Mouse (Mus musculus): ENCODE data around the gene Rab40c. TPM values are rescaled to one million over a fixed set of nuclear protein-coding genes. Genes with fewer than 3 reads are reported as not detected.

The Rab40c gene
- polyA plus RNA-seq, 1 experiment from 2014 or later = 11.0 TPM

DNA sequence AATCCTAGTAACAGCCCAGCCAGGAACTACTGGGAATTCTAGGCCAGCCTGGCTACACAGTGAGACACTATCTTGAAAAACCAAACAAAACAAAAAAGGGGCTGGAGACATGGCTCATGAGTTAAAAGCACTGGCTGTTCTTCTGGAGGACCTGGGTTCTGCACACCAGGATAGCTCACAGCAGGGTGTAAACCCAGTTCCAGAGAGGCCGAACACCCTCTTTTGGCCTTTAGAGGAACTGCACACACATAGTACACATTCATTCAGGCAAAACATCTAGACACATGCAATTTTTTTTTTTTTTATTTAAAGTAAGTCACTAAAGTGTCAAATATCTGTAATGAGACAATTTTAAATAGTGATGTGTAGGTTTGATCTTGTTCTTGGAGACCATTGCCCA is 19.3 kb downstream of the Rab40c start:
- Histone ChIP-seq H3K36me3 (ENCODE audit: control insufficient read depth, insufficient read depth, low read length) (no peaks in the 10 kb centered on the region; the same call in 1 of the 2 replicates), H3K27ac (ENCODE audit: low read depth, low read length) (no peak overlapping the region), H3K9ac (ENCODE audit: low read depth, low read length) (no peak overlapping the region), H3K9me3 (replicated peaks; ENCODE audit: control insufficient read depth, low read length) (no peaks in the 10 kb centered on the region), H3K4me1 (ENCODE audit: control insufficient read depth, insufficient read depth, low read length) (0 out of 2 replicates have a peak, but pooled peaks cover 5% of the 10 kb centered on the region), H3K27me3 (ENCODE audit: control insufficient read depth, insufficient read depth, low read length) (no peaks in the 10 kb centered on the region), H3K4me3 (ENCODE audit: low read depth, low read length) (no peak overlapping the region), H3K4me2 (no peak overlapping the region)
- WGBS (ENCODE audit: insufficient replicate concordance) = 86% methylated on average over 1 of the region's 1 CpGs
- ATAC-seq (replicated peaks; ENCODE audit: insufficient number of reproducible peaks, low FRiP score, low TSS enrichment) = no peak

DNA sequence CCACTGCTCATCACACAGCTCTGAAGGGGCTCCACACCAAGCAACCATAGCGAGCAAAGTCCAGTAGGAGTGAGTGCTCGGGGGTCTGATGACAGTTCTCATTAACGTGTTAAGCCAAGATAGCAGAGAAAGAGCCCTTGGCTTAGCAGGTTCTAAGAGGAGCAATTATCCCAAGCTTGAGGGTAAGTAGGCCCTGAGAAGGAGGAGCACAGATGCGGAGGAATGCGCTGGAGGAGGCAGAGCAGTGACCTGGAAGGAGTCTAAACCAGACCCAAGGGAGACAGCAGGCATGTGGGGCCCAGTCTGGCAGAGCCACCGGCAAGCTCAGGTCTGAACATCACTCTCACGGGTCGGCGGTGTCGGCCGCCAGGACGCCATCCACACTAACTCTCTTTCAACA is 23.6 kb downstream of the Rab40c start:
- Histone ChIP-seq H3K27me3 (ENCODE audit: control insufficient read depth, insufficient read depth, low read length) (no peaks in the 10 kb centered on the region), H3K36me3 (ENCODE audit: control insufficient read depth, insufficient read depth, low read length) (no peaks in the 10 kb centered on the region; the same call in 1 of the 2 replicates), H3K27ac (ENCODE audit: low read depth, low read length) (no peak overlapping the region), H3K4me1 (ENCODE audit: control insufficient read depth, insufficient read depth, low read length) (0 out of 2 replicates have a peak, but pooled peaks cover 5% of the 10 kb centered on the region), H3K9me3 (replicated peaks; ENCODE audit: control insufficient read depth, low read length) (no peaks in the 10 kb centered on the region), H3K9ac (ENCODE audit: low read depth, low read length) (no peak overlapping the region), H3K4me2 (no peak overlapping the region), H3K4me3 (ENCODE audit: low read depth, low read length) (no peak overlapping the region)
- WGBS (ENCODE audit: insufficient replicate concordance) = 63% methylated on average over 12 of the region's 12 CpGs
- ATAC-seq (replicated peaks; ENCODE audit: insufficient number of reproducible peaks, low FRiP score, low TSS enrichment) = no peak

DNA sequence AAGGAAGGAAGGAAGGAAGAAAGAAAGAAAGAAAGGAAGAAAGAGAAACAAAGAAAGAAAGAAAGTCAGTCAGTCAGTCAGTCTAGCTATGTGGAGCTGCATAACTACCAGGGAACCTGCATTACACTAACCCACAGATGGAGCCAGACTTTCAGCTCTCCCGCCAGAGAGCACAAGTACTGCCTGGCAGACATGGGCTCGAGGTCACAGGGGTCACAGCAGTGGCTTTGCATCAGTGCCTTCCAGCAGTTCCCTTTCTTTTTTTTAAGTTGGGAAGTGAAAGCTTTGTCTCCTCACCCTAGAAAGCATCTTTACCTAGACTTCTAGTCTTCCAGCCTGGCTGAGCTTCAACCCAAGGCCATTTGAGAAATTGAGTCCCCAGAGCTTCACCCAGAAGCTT is 24.1 kb downstream of the Rab40c start:
- H3K9ac ChIP-seq (ENCODE audit: low read depth, low read length) = no peak overlapping the region
- no peaks in the 10 kb centered on the region; the same call in 1 of the 2 replicates for H3K36me3 ChIP-seq (ENCODE audit: control insufficient read depth, insufficient read depth, low read length)
- WGBS (ENCODE audit: insufficient replicate concordance) = 24% methylated on average over 2 of the region's 2 CpGs
- no peak for ATAC-seq (replicated peaks; ENCODE audit: insufficient number of reproducible peaks, low FRiP score, low TSS enrichment)
- H3K9me3 ChIP-seq (replicated peaks; ENCODE audit: control insufficient read depth, low read length) = no peaks in the 10 kb centered on the region
- no peak overlapping the region for H3K27ac ChIP-seq (ENCODE audit: low read depth, low read length)
- no peak overlapping the region for H3K4me2 ChIP-seq
- no peak overlapping the region for H3K4me3 ChIP-seq (ENCODE audit: low read depth, low read length)
- H3K4me1 ChIP-seq (ENCODE audit: control insufficient read depth, insufficient read depth, low read length) = 0 out of 2 replicates have a peak, but pooled peaks cover 5% of the 10 kb centered on the region
- H3K27me3 ChIP-seq (ENCODE audit: control insufficient read depth, insufficient read depth, low read length) = no peaks in the 10 kb centered on the region

DNA sequence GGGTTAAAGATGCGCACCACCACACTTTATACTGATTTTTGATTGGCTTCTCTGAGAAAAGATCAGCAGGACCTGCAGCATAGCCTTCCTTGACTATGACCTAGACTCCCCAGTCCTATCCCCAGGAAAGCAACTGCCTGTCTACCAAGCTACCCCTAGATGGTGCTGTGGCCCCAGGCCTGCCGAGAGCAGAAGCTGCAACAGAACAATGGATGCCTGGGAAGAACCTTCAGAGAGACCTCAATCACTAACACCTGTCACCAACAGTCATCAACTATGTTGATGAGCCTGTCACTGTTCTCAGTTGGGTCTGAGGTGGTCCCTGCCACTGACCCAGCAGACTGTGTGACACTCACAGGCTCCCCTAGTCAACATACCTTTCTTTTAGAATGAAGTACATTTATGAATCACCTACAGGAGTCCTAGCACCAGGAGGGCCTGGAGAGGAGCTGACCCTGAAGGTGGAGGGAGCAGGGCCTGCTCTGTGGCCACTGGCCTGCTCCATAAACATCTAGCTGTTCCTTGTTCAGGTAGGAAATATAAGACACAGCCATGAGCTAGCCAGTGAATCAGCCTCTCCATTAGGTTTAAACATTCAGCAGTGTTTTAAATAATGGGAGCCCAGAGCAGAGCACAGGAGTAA is 25.4 kb downstream of the Rab40c start:
- Histone ChIP-seq H3K9me3 (replicated peaks; ENCODE audit: control insufficient read depth, low read length) (no peaks in the 10 kb centered on the region), H3K4me1 (ENCODE audit: control insufficient read depth, insufficient read depth, low read length) (0 out of 2 replicates have a peak, but pooled peaks cover 5% of the 10 kb centered on the region), H3K4me2 (no peak overlapping the region), H3K36me3 (ENCODE audit: control insufficient read depth, insufficient read depth, low read length) (no peaks in the 10 kb centered on the region), H3K4me3 (ENCODE audit: low read depth, low read length) (no peak overlapping the region), H3K9ac (ENCODE audit: low read depth, low read length) (no peak overlapping the region), H3K27me3 (ENCODE audit: control insufficient read depth, insufficient read depth, low read length) (no peaks in the 10 kb centered on the region), H3K27ac (ENCODE audit: low read depth, low read length) (no peak overlapping the region)
- no peak for ATAC-seq (replicated peaks; ENCODE audit: insufficient number of reproducible peaks, low FRiP score, low TSS enrichment)
- 21% methylated on average over 2 of the region's 2 CpGs for WGBS (ENCODE audit: insufficient replicate concordance)

DNA sequence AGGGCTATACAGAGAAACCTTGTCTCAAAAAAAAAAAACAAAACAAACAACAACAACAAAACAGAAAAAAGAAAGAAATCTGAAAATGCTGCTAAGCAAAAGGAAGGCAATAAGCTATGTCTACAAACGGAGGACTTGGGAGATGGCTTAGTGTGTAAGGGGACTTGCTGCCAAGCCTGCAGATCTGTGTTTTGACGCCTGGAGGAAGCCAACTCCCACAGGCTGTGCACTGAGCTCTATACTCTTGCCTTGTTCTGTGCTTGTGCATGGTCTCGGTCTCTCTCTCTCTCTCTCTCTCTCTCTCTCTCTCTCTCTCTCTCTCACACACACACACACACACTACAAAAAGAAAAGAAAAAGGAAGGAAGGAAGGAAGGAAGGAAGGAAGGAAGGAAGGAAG is 30.7 kb downstream of the Rab40c start:
- peaks cover 3% of the 10 kb centered on the region; the same call in 1 of the 2 replicates for H3K36me3 ChIP-seq (ENCODE audit: control insufficient read depth, insufficient read depth, low read length)
- no peak overlapping the region for H3K9ac ChIP-seq (ENCODE audit: low read depth, low read length)
- 77% methylated on average over 3 of the region's 3 CpGs for WGBS (ENCODE audit: insufficient replicate concordance)
- H3K9me3 ChIP-seq (replicated peaks; ENCODE audit: control insufficient read depth, low read length) = no peaks in the 10 kb centered on the region
- no peaks in the 10 kb centered on the region for H3K4me1 ChIP-seq (ENCODE audit: control insufficient read depth, insufficient read depth, low read length)
- no peak overlapping the region for H3K27ac ChIP-seq (ENCODE audit: low read depth, low read length)
- H3K27me3 ChIP-seq (ENCODE audit: control insufficient read depth, insufficient read depth, low read length) = no peaks in the 10 kb centered on the region
- no peak overlapping the region for H3K4me3 ChIP-seq (ENCODE audit: low read depth, low read length)
- ATAC-seq (replicated peaks; ENCODE audit: insufficient number of reproducible peaks, low FRiP score, low TSS enrichment) = no peak
- H3K4me2 ChIP-seq = no peak overlapping the region

DNA sequence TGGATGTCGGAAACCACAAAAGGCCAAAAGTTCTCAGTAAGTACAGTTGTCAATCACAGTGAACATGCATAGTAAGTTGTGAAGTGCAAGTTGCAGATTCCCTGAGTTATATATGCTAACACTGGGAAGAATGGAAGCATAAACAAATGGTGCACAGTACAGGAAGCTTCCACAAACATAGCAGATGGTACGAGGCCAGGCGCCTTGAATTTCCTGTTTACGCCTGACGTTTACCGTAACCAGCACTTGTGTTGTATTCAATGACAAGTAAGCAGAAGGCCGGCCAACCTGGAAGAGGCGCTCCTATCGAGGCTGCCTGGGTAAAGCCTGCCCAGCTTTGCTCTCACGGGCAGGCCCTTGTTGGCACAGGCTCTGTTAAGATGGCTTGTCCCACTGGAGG is 32.1 kb downstream of the Rab40c start:
- no peaks in the 10 kb centered on the region for H3K27me3 ChIP-seq (ENCODE audit: control insufficient read depth, insufficient read depth, low read length)
- peaks cover 7% of the 10 kb centered on the region; the same call in 1 of the 2 replicates for H3K36me3 ChIP-seq (ENCODE audit: control insufficient read depth, insufficient read depth, low read length)
- no peak overlapping the region for H3K4me3 ChIP-seq (ENCODE audit: low read depth, low read length)
- H3K9me3 ChIP-seq (replicated peaks; ENCODE audit: control insufficient read depth, low read length) = no peaks in the 10 kb centered on the region
- no peak for ATAC-seq (replicated peaks; ENCODE audit: insufficient number of reproducible peaks, low FRiP score, low TSS enrichment)
- no peak overlapping the region for H3K9ac ChIP-seq (ENCODE audit: low read depth, low read length)
- H3K4me1 ChIP-seq (ENCODE audit: control insufficient read depth, insufficient read depth, low read length) = no peaks in the 10 kb centered on the region
- H3K4me2 ChIP-seq = no peak overlapping the region
- WGBS (ENCODE audit: insufficient replicate concordance) = 81% methylated on average over 10 of the region's 10 CpGs
- no peak overlapping the region for H3K27ac ChIP-seq (ENCODE audit: low read depth, low read length)

DNA sequence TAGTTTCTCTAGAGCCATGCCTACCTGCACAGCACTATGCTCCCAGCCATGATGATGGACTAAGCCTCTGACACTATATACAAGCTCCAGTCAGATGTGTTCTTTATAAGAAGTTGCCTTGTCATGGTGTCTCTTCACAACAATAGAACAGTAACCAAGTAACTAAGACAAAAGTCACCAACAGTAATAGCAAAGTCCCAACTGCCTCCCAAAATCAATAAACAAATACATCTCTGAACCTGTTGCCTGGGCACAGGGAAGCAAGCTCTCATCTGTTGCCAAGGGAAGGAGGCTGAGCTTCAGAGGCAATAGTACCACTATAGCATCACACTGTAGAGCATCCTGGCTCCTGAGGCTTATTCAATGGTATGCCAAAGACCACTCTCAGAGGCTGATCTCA is 32.7 kb downstream of the Rab40c start:
- H3K27ac ChIP-seq (ENCODE audit: low read depth, low read length) = no peak overlapping the region
- no peak for ATAC-seq (replicated peaks; ENCODE audit: insufficient number of reproducible peaks, low FRiP score, low TSS enrichment)
- peaks cover 7% of the 10 kb centered on the region; the same call in 1 of the 2 replicates for H3K36me3 ChIP-seq (ENCODE audit: control insufficient read depth, insufficient read depth, low read length)

DNA sequence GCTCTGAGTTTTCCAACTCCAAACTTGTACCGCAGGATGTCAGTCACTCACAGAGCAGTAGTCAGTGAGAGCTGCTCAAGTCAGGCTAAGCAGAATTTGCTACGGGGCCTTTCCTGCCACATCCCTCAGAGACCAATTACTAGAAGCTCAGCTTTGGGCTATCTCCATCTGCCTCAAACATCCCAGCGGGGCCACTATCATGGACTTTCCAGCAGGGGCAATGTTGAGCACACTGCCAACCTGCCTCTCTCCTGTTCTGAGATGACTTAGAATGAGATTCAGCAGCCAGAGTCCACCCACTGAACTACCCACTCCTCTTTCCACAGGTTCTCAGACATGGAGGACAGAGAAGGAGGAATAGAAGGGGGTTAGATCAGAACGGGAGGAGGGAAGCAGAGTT is 33.9 kb downstream of the Rab40c start:
- no peak overlapping the region for H3K4me2 ChIP-seq
- no peak for ATAC-seq (replicated peaks; ENCODE audit: insufficient number of reproducible peaks, low FRiP score, low TSS enrichment)
- peaks cover 10% of the 10 kb centered on the region; the same call in 1 of the 2 replicates for H3K36me3 ChIP-seq (ENCODE audit: control insufficient read depth, insufficient read depth, low read length)
- peaks cover 16% of the 10 kb centered on the region for H3K4me1 ChIP-seq (ENCODE audit: control insufficient read depth, insufficient read depth, low read length)
- no peak overlapping the region for H3K27ac ChIP-seq (ENCODE audit: low read depth, low read length)
- no peaks in the 10 kb centered on the region for H3K27me3 ChIP-seq (ENCODE audit: control insufficient read depth, insufficient read depth, low read length)
- no peak overlapping the region for H3K4me3 ChIP-seq (ENCODE audit: low read depth, low read length)
- 65% methylated on average over 4 of the region's 4 CpGs for WGBS (ENCODE audit: insufficient replicate concordance)
- H3K9me3 ChIP-seq (replicated peaks; ENCODE audit: control insufficient read depth, low read length) = no peaks in the 10 kb centered on the region
- no peak overlapping the region for H3K9ac ChIP-seq (ENCODE audit: low read depth, low read length)

More for the DNA sequence above, 32.7 kb downstream of the Rab40c start:
- H3K9ac ChIP-seq (ENCODE audit: low read depth, low read length) = no peak overlapping the region
- H3K4me1 ChIP-seq (ENCODE audit: control insufficient read depth, insufficient read depth, low read length) = peaks cover 5% of the 10 kb centered on the region
- H3K4me3 ChIP-seq (ENCODE audit: low read depth, low read length) = no peak overlapping the region
- no peaks in the 10 kb centered on the region for H3K27me3 ChIP-seq (ENCODE audit: control insufficient read depth, insufficient read depth, low read length)
- H3K4me2 ChIP-seq = no peak overlapping the region
- H3K9me3 ChIP-seq (replicated peaks; ENCODE audit: control insufficient read depth, low read length) = no peaks in the 10 kb centered on the region

DNA sequence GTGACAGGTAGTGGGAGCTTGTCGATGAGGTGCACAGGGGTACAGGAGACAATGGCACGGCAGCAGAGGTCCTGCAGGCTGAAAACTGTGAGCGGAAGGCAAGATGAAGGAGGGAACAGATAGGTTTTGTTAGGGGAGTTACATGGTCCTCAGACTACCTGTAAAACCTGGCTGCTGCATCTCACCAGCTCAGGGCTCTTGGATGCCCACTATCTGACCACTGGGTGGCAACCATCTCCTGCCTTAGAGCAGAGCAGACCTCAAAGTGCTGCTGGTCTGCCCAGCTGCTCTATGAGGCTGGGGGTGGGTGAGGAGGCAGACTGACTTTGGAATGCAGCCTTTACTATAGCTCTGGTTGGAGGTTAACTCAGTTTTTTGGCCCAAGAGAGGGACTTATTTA is 35.7 kb downstream of the Rab40c start:
- H3K36me3 ChIP-seq (ENCODE audit: control insufficient read depth, insufficient read depth, low read length) = peaks cover 11% of the 10 kb centered on the region
- H3K4me2 ChIP-seq = no peak overlapping the region

More for the DNA sequence above, 35.7 kb downstream of the Rab40c start:
- H3K9me3 ChIP-seq (replicated peaks; ENCODE audit: control insufficient read depth, low read length) = no peaks in the 10 kb centered on the region
- no peaks in the 10 kb centered on the region for H3K27me3 ChIP-seq (ENCODE audit: control insufficient read depth, insufficient read depth, low read length)
- no peak overlapping the region for H3K4me3 ChIP-seq (ENCODE audit: low read depth, low read length)
- H3K4me1 ChIP-seq (ENCODE audit: control insufficient read depth, insufficient read depth, low read length) = peaks cover 16% of the 10 kb centered on the region
- ATAC-seq (replicated peaks; ENCODE audit: insufficient number of reproducible peaks, low FRiP score, low TSS enrichment) = no peak
- H3K9ac ChIP-seq (ENCODE audit: low read depth, low read length) = no peak overlapping the region
- H3K27ac ChIP-seq (ENCODE audit: low read depth, low read length) = no peak overlapping the region
- 95% methylated on average over 3 of the region's 3 CpGs for WGBS (ENCODE audit: insufficient replicate concordance)

All from heart, embryonic 11.5 days (tissue).